Mouse (Mus musculus) cerebellum, postnatal 4 days (tissue): ENCODE measurements around the gene Pdxk.
"Not testable (repeated sequence)": the region's sequence is repeated elsewhere in the genome, so short reads cannot be mapped to it uniquely, and the experiment has no call there.

Experiments used
- DNase-seq, 2 experiments: peaks; one replicate each; pipeline ENCODE4 v3.0.0; 2022; ENCODE audit warnings: low spot score in 2 of 2, mixed read lengths in 1 of 2

The Pdxk gene

GRCm38 (mm10) chr10:78464792-78465207 lies at the start of gene Pdxk:
Gene Pdxk (minus strand): TSS chr10:78464975.
- peak; percentile 68 to 88 for DNase-seq

GRCm38 (mm10) chr10:78502986-78503733 lies 38.4 kb upstream of the Pdxk start:
- DNase-seq, result no peak

GRCm38 (mm10) chr10:78487431-78488086 lies 22.8 kb upstream of the Pdxk start:
- DNase-seq, result peak; percentile 70 to 82

GRCm38 (mm10) chr10:78486871-78487270 lies 22.1 kb upstream of the Pdxk start:
- no peak for DNase-seq

GRCm38 (mm10) chr10:78485369-78485768 lies 20.6 kb upstream of the Pdxk start:
- not testable (repeated sequence) for DNase-seq

- DNase-seq, result no peak
These were observed 17.2 kb upstream of the Pdxk start for GRCm38 (mm10) chr10:78481928-78482499.

GRCm38 (mm10) chr10:78480954-78481927 lies 16.5 kb upstream of the Pdxk start:
- no peak for DNase-seq

GRCm38 (mm10) chr10:78476821-78477220 lies 12.0 kb upstream of the Pdxk start:
- no peak for DNase-seq

- no peak for DNase-seq
These were observed 10.0 kb upstream of the Pdxk start for GRCm38 (mm10) chr10:78474759-78475158.

- DNase-seq, result no peak
These were observed 8.7 kb upstream of the Pdxk start for GRCm38 (mm10) chr10:78473434-78473833.

- no peak for DNase-seq
These were observed 7.3 kb upstream of the Pdxk start for GRCm38 (mm10) chr10:78472046-78472445.

GRCm38 (mm10) chr10:78470582-78471313 lies 6.0 kb upstream of the Pdxk start:
- peak in 1 of 2 experiments; percentile 52 for DNase-seq

GRCm38 (mm10) chr10:78467761-78468310 lies 3.1 kb upstream of the Pdxk start:
- no peak for DNase-seq

- DNase-seq, result no peak
These were observed 1.9 kb upstream of the Pdxk start for GRCm38 (mm10) chr10:78466647-78467046.

- no peak for DNase-seq
These were observed 697 bp upstream of the Pdxk start for GRCm38 (mm10) chr10:78465472-78465871.

- DNase-seq, result no peak
These were observed 479 bp downstream of the Pdxk start for GRCm38 (mm10) chr10:78464201-78464791.

GRCm38 (mm10) chr10:78463769-78464167 lies 1.0 kb downstream of the Pdxk start:
- DNase-seq, result no peak

GRCm38 (mm10) chr10:78462945-78463768 lies 1.6 kb downstream of the Pdxk start:
- DNase-seq, result no peak

- DNase-seq, result no peak
These were observed 3.0 kb downstream of the Pdxk start for GRCm38 (mm10) chr10:78461767-78462166.
